Mouse (Mus musculus) heart, adult 9 months (tissue): ENCODE data around the gene St7l.
A peak's percentile ranks its signal among the peaks of the same experiment; 100 is the strongest.

Experiments used
- DNase-seq, 2 experiments: peaks; one replicate each; pipeline ENCODE4 v3.0.0; 2022; ENCODE audit warnings: low spot score in 2 of 2

Gene St7l

GRCm38 (mm10) chr3:104963331-104964276 lies 99.8 kb downstream of the St7l start:
- DNase-seq, result no peak

GRCm38 (mm10) chr3:104965070-104965855 lies 101.5 kb downstream of the St7l start:
- DNase-seq, result no peak

GRCm38 (mm10) chr3:104965991-104966554 lies 102.3 kb downstream of the St7l start:
- no peak for DNase-seq

- DNase-seq, result peak; percentile 89 to 91
Observed at GRCm38 (mm10) chr3:104967548-104968300, 103.9 kb downstream of the St7l start.
